Mouse (Mus musculus) layer of hippocampus, adult 18-20 months (tissue): ENCODE measurements at regions not wholly inside any gene's neighbourhood (a gene's known extent, or its start where the extent isn't known, plus 50 kb on each side); places are given as distances from the start of the nearest gene placed in this dataset.

Experiments used
- DNase-seq, 2 experiments: peaks; one replicate each; pipeline ENCODE4 v3.0.0; 2022; ENCODE audit warnings: low spot score in 2 of 2

DNA sequence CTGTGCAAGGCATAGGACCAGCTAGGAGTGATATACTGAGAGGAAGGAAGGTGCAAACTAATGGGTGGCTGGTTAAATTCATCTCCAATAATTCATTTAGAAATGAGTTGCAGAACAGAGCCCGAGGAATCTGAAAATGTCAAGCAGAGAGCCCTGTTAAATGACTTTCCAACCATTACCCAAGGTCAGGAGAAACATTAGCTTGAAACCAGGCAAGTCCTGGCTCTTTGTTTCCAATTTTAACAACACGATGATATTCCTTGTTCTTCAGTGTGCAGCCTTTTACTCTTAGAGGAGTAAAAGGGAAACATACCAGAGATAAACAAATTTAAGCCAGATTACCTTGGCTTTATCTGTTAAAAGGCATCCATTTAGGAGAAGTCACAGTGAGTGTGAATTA is 2318.4 kb downstream of the Poteg start:
- DNase-seq = no peak

DNA sequence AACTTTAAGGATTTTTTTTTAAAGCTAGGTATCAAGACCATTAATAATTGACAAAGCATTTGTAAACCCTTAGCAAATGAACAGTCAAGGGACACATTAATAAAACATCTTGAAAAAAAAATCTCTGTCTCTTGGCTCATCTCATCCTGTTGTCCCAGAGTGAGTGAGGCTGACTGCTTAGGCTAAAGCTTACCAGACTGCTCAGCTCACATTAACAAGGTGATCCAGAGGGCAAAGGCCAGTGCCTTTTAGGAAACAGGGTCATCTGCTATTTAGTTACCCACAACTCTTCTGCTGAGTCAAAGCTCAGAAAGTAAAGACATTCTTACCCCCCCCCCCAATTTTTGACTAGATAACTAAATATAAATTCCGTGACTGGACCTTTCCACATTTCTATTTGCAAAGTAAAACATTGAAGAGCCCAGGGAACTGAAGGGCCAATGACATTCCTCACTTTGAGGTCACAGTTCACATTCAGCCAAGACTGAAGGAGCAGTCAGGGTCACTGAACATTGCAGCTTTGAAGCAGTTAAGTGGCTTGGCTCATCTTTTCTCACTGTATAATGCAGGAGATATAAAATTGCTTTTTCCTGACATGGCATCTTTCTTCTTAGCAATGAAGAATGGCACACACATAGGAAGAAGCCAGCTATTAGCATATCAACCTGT is 2318.9 kb downstream of the Poteg start:
- DNase-seq = no peak

DNA sequence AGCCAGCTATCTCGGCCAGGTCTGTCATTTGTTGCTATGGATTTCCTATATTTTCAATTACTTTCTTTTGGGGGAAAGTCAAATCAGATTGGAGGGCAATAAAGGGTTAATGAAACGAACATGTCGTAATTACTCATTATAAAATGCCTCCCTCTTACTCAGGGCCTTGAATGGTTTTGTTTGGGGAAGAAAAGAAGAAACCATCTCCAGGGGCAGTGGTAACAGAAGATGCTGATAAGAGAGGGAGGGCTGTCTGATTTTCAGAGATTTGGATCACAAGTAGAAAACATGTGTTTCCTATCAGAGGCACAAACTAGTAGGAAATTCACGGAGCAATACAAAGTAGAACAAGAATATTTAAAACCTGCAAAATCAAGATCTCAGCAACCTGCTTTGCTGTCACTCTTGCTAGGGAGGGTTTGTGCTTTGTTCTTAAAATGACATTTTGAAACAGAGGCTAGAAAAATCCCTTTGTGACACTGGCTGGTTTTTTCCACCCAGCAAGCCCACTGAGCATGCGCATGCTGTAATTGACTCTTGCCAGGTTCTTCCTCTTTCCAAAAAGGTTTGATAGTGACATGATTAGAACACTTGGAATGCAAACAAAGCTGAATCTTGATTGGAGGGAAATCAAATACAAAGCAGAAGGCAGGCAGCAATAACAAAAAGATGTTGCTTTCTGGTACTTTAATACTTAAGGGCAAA is 2329.8 kb downstream of the Poteg start:
- DNase-seq = peak in 1 of 2 experiments; percentile 21

DNA sequence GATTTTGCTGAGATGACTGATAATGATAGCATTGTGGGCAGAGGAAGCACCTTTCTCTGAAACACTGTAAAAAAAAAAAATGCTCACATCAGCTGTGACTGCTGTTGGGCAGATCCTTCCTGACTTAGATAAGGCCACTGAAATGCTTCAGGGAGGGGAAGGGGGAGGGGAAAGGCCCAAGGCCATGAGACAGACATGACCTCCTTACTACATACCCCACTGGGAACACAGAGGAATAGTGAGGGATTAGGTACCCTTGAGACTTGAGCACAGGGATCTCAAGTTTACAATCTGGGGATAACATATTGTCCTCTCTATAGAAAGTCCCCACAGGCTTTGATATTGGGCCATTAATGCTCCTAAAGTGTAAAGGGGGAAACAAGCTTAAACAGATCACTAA is 2341.7 kb downstream of the Poteg start:
- DNase-seq = no peak

DNA sequence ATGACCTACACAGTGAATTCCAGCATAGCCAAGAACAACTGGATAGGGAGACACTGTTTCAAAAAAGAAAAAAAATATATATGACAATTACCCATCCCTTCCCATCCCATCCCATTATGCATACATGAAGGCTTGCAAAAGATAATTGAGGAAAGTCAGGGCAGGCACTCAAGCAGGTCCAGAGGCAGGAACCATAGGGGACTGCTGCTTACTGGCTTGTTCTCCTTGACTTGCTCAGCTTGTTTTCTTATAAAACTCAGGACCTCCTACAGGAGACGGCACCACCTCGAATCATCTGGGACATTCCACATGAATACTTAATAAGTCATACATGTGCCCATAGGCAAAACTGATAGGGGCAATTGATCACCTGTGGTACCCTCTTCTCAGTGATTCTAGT is 2342.6 kb downstream of the Poteg start:
- no peak for DNase-seq

DNA sequence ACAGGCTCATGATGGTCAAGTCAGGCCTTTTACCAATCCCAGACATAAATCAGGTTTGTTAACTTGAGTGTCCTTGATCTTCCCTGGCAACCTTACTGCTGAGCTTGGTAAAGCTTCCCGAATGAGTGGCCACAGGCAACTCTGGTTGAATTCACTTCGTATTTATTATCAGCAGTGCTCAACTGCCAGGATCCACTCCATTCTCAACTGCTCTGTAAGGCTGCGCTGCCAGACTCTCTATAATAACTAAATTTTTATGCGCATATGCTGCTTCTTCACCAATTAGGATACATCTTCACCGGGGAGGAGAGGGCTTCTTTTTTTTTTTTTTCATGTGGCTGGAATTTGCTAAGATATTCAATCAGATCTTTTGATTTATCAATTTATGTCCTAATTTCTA is 2359.8 kb downstream of the Poteg start:
- DNase-seq = no peak

DNA sequence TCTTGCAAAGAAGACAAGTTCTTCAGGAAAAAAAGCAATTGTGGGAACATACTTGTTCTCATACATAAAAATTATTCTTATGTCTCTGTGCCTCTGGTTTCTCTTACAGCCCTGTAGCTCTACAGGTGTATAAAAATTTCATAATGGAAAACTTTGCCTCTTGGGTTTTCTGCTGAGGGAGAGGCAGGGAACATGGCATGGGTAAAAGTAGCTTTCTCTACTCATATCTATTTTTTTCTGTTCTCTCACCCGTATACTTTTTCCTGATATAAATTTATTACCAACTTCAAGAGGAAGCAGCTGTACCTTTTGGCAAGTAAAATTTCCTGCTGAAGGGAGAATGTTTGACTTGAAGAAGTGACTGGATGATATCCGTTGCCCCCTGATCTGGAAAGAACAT is 2388.6 kb downstream of the Poteg start:
- DNase-seq = no peak
